Mouse (Mus musculus) kidney, adult 8-10 months (tissue): ENCODE measurements around the gene Slc37a3.
"Not testable (repeated sequence)": the region's sequence is repeated elsewhere in the genome, so short reads cannot be mapped to it uniquely, and the experiment has no call there.

Source experiments
- DNase-seq, 2 experiments: peaks; one replicate each; pipeline ENCODE4 v3.0.0; 2022

Slc37a3 gene

GRCm38 (mm10) chr6:39377311-39377827 is at the start of gene Slc37a3:
TSS of gene Slc37a3 (minus strand) at chr6:39377675.
- peak; percentile 89 to 90 for DNase-seq

- no peak for DNase-seq
Measured at GRCm38 (mm10) chr6:39426725-39427124, 49.2 kb upstream of the Slc37a3 start.

- no peak for DNase-seq
Measured at GRCm38 (mm10) chr6:39425181-39425580, 47.7 kb upstream of the Slc37a3 start.

GRCm38 (mm10) chr6:39423686-39424085 is 46.2 kb upstream of the Slc37a3 start:
- no peak for DNase-seq

GRCm38 (mm10) chr6:39423130-39423551 is 45.7 kb upstream of the Slc37a3 start:
- no peak for DNase-seq

- DNase-seq: no peak
Measured at GRCm38 (mm10) chr6:39420867-39421266, 43.4 kb upstream of the Slc37a3 start.

- DNase-seq: peak; percentile 82 to 86
Measured at GRCm38 (mm10) chr6:39419851-39420721, 42.6 kb upstream of the Slc37a3 start, which contains the start of gene Mkrn1. TSS of gene Mkrn1 (minus strand) at chr6:39420462.

- peak in 1 of 2 experiments; percentile 22 for DNase-seq
Measured at GRCm38 (mm10) chr6:39419386-39419850, 41.9 kb upstream of the Slc37a3 start.

GRCm38 (mm10) chr6:39416654-39417053 is 39.2 kb upstream of the Slc37a3 start:
- DNase-seq: not testable (repeated sequence)

- DNase-seq: peak; percentile 30 to 76
Measured at GRCm38 (mm10) chr6:39415762-39416161, 38.3 kb upstream of the Slc37a3 start.

- DNase-seq: peak in 1 of 2 experiments; percentile 32
Measured at GRCm38 (mm10) chr6:39414106-39414505, 36.6 kb upstream of the Slc37a3 start.

GRCm38 (mm10) chr6:39406480-39406879 is 29.0 kb upstream of the Slc37a3 start:
- DNase-seq: no peak

GRCm38 (mm10) chr6:39403136-39403535 is 25.7 kb upstream of the Slc37a3 start:
- DNase-seq: no peak

- DNase-seq: peak in 1 of 2 experiments; percentile 45
Measured at GRCm38 (mm10) chr6:39400343-39400742, 22.9 kb upstream of the Slc37a3 start.

GRCm38 (mm10) chr6:39398342-39398741 is 20.9 kb upstream of the Slc37a3 start:
- no peak for DNase-seq

- DNase-seq: no peak
Measured at GRCm38 (mm10) chr6:39397046-39397445, 19.6 kb upstream of the Slc37a3 start.

GRCm38 (mm10) chr6:39395916-39396315 is 18.4 kb upstream of the Slc37a3 start:
- no peak for DNase-seq

GRCm38 (mm10) chr6:39395471-39395870 is 18.0 kb upstream of the Slc37a3 start:
- DNase-seq: no peak

GRCm38 (mm10) chr6:39389988-39390387 is 12.5 kb upstream of the Slc37a3 start:
- DNase-seq: no peak

GRCm38 (mm10) chr6:39381125-39381880 is 3.8 kb upstream of the Slc37a3 start, which contains the start of gene Rab19:
TSS of gene Rab19 (plus strand) at chr6:39381175.
- peak; percentile 42 to 51 for DNase-seq

GRCm38 (mm10) chr6:39380276-39380675 is 2.8 kb upstream of the Slc37a3 start:
- no peak for DNase-seq

GRCm38 (mm10) chr6:39379749-39380148 is 2.3 kb upstream of the Slc37a3 start:
- no peak for DNase-seq

GRCm38 (mm10) chr6:39379224-39379623 is 1.7 kb upstream of the Slc37a3 start:
- no peak for DNase-seq
